Mouse (Mus musculus): ENCODE data around the gene Slc22a20.
A peak's percentile ranks its signal among the peaks of the same experiment; 100 is the strongest.

Gene Slc22a20

GRCm38 (mm10) chr19:5986043-5986442, at the start of gene Slc22a20:
Gene Slc22a20, minus strand, starts transcription at chr19:5986143.
- no peak for DNase-seq (ENCODE audit: low read depth in 1 of 2, low spot score in 2 of 2)

GRCm38 (mm10) chr19:6030520-6031280, 44.8 kb upstream of the Slc22a20 start:
- no peak for DNase-seq (ENCODE audit: low read depth in 1 of 2, low spot score in 2 of 2)

- no peak for DNase-seq (ENCODE audit: low read depth in 1 of 2, low spot score in 2 of 2)
Observed at GRCm38 (mm10) chr19:6029426-6029825, 43.5 kb upstream of the Slc22a20 start.

GRCm38 (mm10) chr19:6028991-6029390, 43.0 kb upstream of the Slc22a20 start:
- no peak for DNase-seq (ENCODE audit: low read depth in 1 of 2, low spot score in 2 of 2)

- no peak for DNase-seq (ENCODE audit: low read depth in 1 of 2, low spot score in 2 of 2)
Observed at GRCm38 (mm10) chr19:6023930-6024329, 38.0 kb upstream of the Slc22a20 start.

GRCm38 (mm10) chr19:6023059-6023458, 37.1 kb upstream of the Slc22a20 start:
- no peak for DNase-seq (ENCODE audit: low read depth in 1 of 2, low spot score in 2 of 2)

- DNase-seq (ENCODE audit: low read depth in 1 of 2, low spot score in 2 of 2): no peak
Observed at GRCm38 (mm10) chr19:6020276-6020675, 34.3 kb upstream of the Slc22a20 start.

- DNase-seq (ENCODE audit: low read depth in 1 of 2, low spot score in 2 of 2): peak; percentile 73 to 85
Observed at GRCm38 (mm10) chr19:6018142-6019089, 32.5 kb upstream of the Slc22a20 start.

GRCm38 (mm10) chr19:6016532-6016931, 30.6 kb upstream of the Slc22a20 start:
- no peak for DNase-seq (ENCODE audit: low read depth in 1 of 2, low spot score in 2 of 2)

- DNase-seq (ENCODE audit: low read depth in 1 of 2, low spot score in 2 of 2): peak; percentile 13 to 19
Observed at GRCm38 (mm10) chr19:6015511-6016315, 29.8 kb upstream of the Slc22a20 start, which contains the start of gene Capn1. Gene Capn1, minus strand, starts transcription at chr19:6015897.

- no peak for DNase-seq (ENCODE audit: low read depth in 1 of 2, low spot score in 2 of 2)
Observed at GRCm38 (mm10) chr19:6014991-6015510, 29.1 kb upstream of the Slc22a20 start.

GRCm38 (mm10) chr19:6013691-6014090, 27.7 kb upstream of the Slc22a20 start:
- no peak for DNase-seq (ENCODE audit: low read depth in 1 of 2, low spot score in 2 of 2)

GRCm38 (mm10) chr19:6009137-6009536, 23.2 kb upstream of the Slc22a20 start:
- no peak for DNase-seq (ENCODE audit: low read depth in 1 of 2, low spot score in 2 of 2)

GRCm38 (mm10) chr19:6007013-6007412, 21.1 kb upstream of the Slc22a20 start:
- DNase-seq (ENCODE audit: low read depth in 1 of 2, low spot score in 2 of 2): no peak

GRCm38 (mm10) chr19:6005541-6005940, 19.6 kb upstream of the Slc22a20 start:
- no peak for DNase-seq (ENCODE audit: low read depth in 1 of 2, low spot score in 2 of 2)

GRCm38 (mm10) chr19:5999969-6000368, 14.0 kb upstream of the Slc22a20 start:
- DNase-seq (ENCODE audit: low read depth in 1 of 2, low spot score in 2 of 2): no peak

- no peak for DNase-seq (ENCODE audit: low read depth in 1 of 2, low spot score in 2 of 2)
Observed at GRCm38 (mm10) chr19:5998180-5998579, 12.2 kb upstream of the Slc22a20 start.

GRCm38 (mm10) chr19:5994711-5995110, 8.8 kb upstream of the Slc22a20 start:
- no peak for DNase-seq (ENCODE audit: low read depth in 1 of 2, low spot score in 2 of 2)

- DNase-seq (ENCODE audit: low read depth in 1 of 2, low spot score in 2 of 2): no peak
Observed at GRCm38 (mm10) chr19:5992012-5992411, 6.1 kb upstream of the Slc22a20 start.

- DNase-seq (ENCODE audit: low read depth in 1 of 2, low spot score in 2 of 2): no peak
Observed at GRCm38 (mm10) chr19:5991467-5991866, 5.5 kb upstream of the Slc22a20 start.

GRCm38 (mm10) chr19:5990921-5991320, 5.0 kb upstream of the Slc22a20 start:
- no peak for DNase-seq (ENCODE audit: low read depth in 1 of 2, low spot score in 2 of 2)
